Mouse (Mus musculus): Measurements from ENCODE around the gene Cd163. TPM values are rescaled to one million over a fixed set of nuclear protein-coding genes. Genes with fewer than 3 reads are reported as not detected.
A peak's percentile ranks its signal among the peaks of the same experiment; 100 is the strongest.

Gene Cd163
- polyA plus RNA-seq, 1 experiment = 2.3 TPM

- no peak for DNase-seq (ENCODE audit: low read depth in 1 of 2, low spot score in 2 of 2)
- TF ChIP-seq POLR2A (IDR thresholded peaks at IDR 0.05; ENCODE audit: low read depth, low read length) = no peak
- no peak for TF ChIP-seq CTCF (IDR thresholded peaks at IDR 0.05; ENCODE audit: extremely low read depth, insufficient read depth, insufficient read length, insufficient replicate concordance)
- Histone ChIP-seq H3K4me3 (ENCODE audit: extremely low read depth, insufficient read depth, insufficient read length) (no peak overlapping the region), H3K27me3 (ENCODE audit: control insufficient read depth, insufficient read depth, low read length) (no peaks in the 10 kb centered on the region), H3K36me3 (ENCODE audit: control insufficient read depth, insufficient read depth, low read length) (no peaks in the 10 kb centered on the region), H3K4me1 (ENCODE audit: control insufficient read depth, insufficient read depth, insufficient read length) (peaks cover 13% of the 10 kb centered on the region; the same call in 1 of the 2 replicates), H3K27ac (ENCODE audit: insufficient read depth, low read length) (peak overlapping the region; percentile 3; the same call in 1 of the 2 replicates)
- WGBS = 71% methylated on average over 4 of the region's 4 CpGs
Measured at GRCm38 (mm10) chr6:124377494-124378255, 73.2 kb downstream of the Cd163 start.

- 31% methylated on average over 10 of the region's 10 CpGs for WGBS
- H3K36me3 ChIP-seq (ENCODE audit: control insufficient read depth, insufficient read depth, low read length) = no peaks in the 10 kb centered on the region
- H3K27me3 ChIP-seq (ENCODE audit: control insufficient read depth, insufficient read depth, low read length) = no peaks in the 10 kb centered on the region
- no peak overlapping the region for H3K27ac ChIP-seq (ENCODE audit: insufficient read depth, low read length)
- H3K4me3 ChIP-seq (ENCODE audit: extremely low read depth, insufficient read depth, insufficient read length) = no peak overlapping the region
- peak in 1 of 2 experiments; percentile 62 for DNase-seq (ENCODE audit: low read depth in 1 of 2, low spot score in 2 of 2)
- TF ChIP-seq CTCF (IDR thresholded peaks at IDR 0.05; ENCODE audit: extremely low read depth, insufficient read depth, insufficient read length, insufficient replicate concordance) (peak; percentile 64; the same call in 1 of the 2 replicates), POLR2A (IDR thresholded peaks at IDR 0.05; ENCODE audit: low read depth, low read length) (no peak)
- peaks cover 13% of the 10 kb centered on the region; the same call in 1 of the 2 replicates for H3K4me1 ChIP-seq (ENCODE audit: control insufficient read depth, insufficient read depth, insufficient read length)
Measured at GRCm38 (mm10) chr6:124379331-124379730, 74.9 kb downstream of the Cd163 start.

Other genes with a start within 250 kb of the Cd163 start
- not detected in 2 replicates for gene Vmn2r27, start 72.8 kb upstream of the Cd163 start, polyA plus RNA-seq (2012; rRNA removed)
- gene Pex5, start 110.4 kb downstream of the Cd163 start, polyA plus RNA-seq (2012; rRNA removed) = 18.5 and 20.9 TPM in 2 replicates
- gene Clstn3, start 160.1 kb downstream of the Cd163 start, polyA plus RNA-seq (2012; rRNA removed) = 0.68 and 0.95 TPM in 2 replicates
- gene C1rl, start 188.5 kb downstream of the Cd163 start, polyA plus RNA-seq (2012; rRNA removed) = 1.3 and 1.5 TPM in 2 replicates
- 17.8 and 20.1 TPM in 2 replicates for gene C1ra, start 207.7 kb downstream of the Cd163 start, polyA plus RNA-seq (2012; rRNA removed)
- 30.0 and 39.4 TPM in 2 replicates for gene C1s1, start 237.7 kb downstream of the Cd163 start, polyA plus RNA-seq (2012; rRNA removed)

All from spleen, adult 2 months (tissue).